In the genomic region with DNA sequence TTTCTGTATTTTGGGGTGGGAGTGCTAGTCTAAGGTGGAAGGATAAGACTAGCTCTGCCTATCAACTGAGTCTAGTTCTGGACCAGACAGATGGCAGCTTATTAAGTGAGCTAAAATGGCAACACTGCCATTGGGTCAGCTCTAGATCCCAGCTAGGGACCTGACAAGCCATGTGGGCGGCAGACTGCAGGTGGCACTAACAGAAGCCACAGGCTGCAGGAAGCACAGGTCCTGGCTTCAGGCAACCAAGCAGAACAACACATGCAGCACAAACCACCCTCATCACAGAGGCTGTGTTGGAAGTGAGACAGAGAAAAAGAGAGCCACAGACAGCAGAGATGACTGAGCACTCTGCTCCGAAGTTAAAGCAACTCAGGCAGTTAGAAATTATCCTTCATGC, we compare ENCODE assay signal across 1 mouse cellular context.
TF ChIP-seq lines count a peak whose summit lies in the region.

No protein-coding gene starts in this region.

TF ChIP-seq in CH12.LX, 34 proteins besides CTCF, POLR2A, EP300 and RAD21 (continued from another document):
- no peak for TF ChIP-seq E2F4 (IDR thresholded peaks at IDR 0.05; ENCODE audit: insufficient replicate concordance, low read depth, low read length)
- no peak for TF ChIP-seq BHLHE40 (IDR thresholded peaks at IDR 0.05; ENCODE audit: low read depth, low read length)
- TF ChIP-seq GABPA (IDR thresholded peaks at IDR 0.05; ENCODE audit: insufficient replicate concordance, low read depth, low read length), result no peak
- no peak for TF ChIP-seq MAFK (IDR thresholded peaks at IDR 0.05; ENCODE audit: insufficient replicate concordance, low read length)
- no peak for TF ChIP-seq MAZ (IDR thresholded peaks at IDR 0.05; ENCODE audit: low read depth, low read length)
- no peak for TF ChIP-seq TCF12 (IDR thresholded peaks at IDR 0.05; ENCODE audit: low read depth, low read length)
